In the genomic region with DNA sequence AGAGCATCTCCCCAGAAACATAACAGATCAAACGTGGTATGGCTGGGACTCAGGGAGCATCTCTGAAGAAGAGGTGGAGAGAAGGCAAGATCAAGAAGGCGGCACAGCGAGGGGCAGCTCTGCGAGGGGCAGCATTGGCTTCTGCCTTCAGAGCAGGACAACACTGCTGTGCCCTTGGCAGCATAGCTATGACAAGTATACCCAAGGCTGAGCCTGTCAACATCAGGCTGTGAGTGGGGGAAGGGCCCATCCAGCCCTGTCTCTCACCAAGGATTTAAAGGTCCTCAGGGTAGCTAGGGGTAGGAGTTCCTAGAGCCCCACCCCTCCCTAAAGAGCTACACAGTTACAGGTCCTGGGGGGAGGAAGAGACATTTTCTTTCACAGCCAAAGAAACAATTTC, we compare ENCODE assay signal across 20 mouse cellular contexts. TPM values are rescaled to one million over a fixed set of nuclear protein-coding genes. Genes with fewer than 3 reads are reported as not detected.
DNase-seq lines count a peak whose midpoint lies in the region; ATAC-seq lines count a peak whose summit lies in the region.
"Had no signal": no experiment of that assay in that cellular context is flagged by ENCODE, and none has a peak within 500 bp of the region (broad histone marks: within the 10 kb centered on the region; RNA-seq: fewer than 3 reads in every experiment).

No protein-coding gene starts in this region.

- no peak overlapping the region for H3K4me3 ChIP-seq in limb, embryonic 13.5 days
- no peak overlapping the region for H3K4me3 ChIP-seq in limb, embryonic 10.5 days
- H3K4me3 ChIP-seq in liver, embryonic 12.5 days = no peak overlapping the region
- H3K4me3 ChIP-seq: embryonic facial prominence, embryonic 10.5 days; forebrain, embryonic 13.5 days; heart, embryonic 15.5 days; hindbrain, embryonic 13.5 days had no signal

- no peak overlapping the region for H3K27ac ChIP-seq in limb, embryonic 13.5 days
- H3K27ac ChIP-seq in limb, embryonic 10.5 days = no peak overlapping the region
- H3K27ac ChIP-seq in liver, embryonic 12.5 days = no peak overlapping the region
- H3K27ac ChIP-seq: embryonic facial prominence, embryonic 10.5 days; forebrain, embryonic 13.5 days; heart, embryonic 15.5 days; hindbrain, embryonic 13.5 days; hindbrain, postnatal 0 days had no signal

- peak; percentile 36; the same call in 1 of the 2 replicates for ATAC-seq in limb, embryonic 13.5 days (ENCODE audit: low FRiP score, low read depth)
- ATAC-seq in liver, embryonic 12.5 days = peak; percentile 46; the same call in 1 of the 2 replicates
- ATAC-seq: CD4-positive, CD25-positive, alpha-beta regulatory T cell, adult 4 months; forebrain, embryonic 13.5 days; forebrain, postnatal 0 days; hindbrain, postnatal 0 days had no signal

- H3K27me3 ChIP-seq in limb, embryonic 13.5 days = no peaks in the 10 kb centered on the region
- no peaks in the 10 kb centered on the region for H3K27me3 ChIP-seq in limb, embryonic 10.5 days (ENCODE audit: low read depth, poor library complexity, severe bottlenecking)
- H3K27me3 ChIP-seq in liver, embryonic 12.5 days (replicated peaks) = no peaks in the 10 kb centered on the region
- H3K27me3 ChIP-seq: forebrain, embryonic 13.5 days; heart, embryonic 15.5 days; hindbrain, embryonic 13.5 days had no signal

- no peak overlapping the region for H3K9ac ChIP-seq in limb, embryonic 13.5 days
- H3K9ac ChIP-seq in liver, embryonic 12.5 days = no peak overlapping the region
- H3K9ac ChIP-seq: forebrain, embryonic 13.5 days; forebrain, postnatal 0 days; heart, embryonic 15.5 days; hindbrain, embryonic 13.5 days had no signal

- WGBS in limb, embryonic 13.5 days = 69% methylated on average over 4 of the region's 4 CpGs
- WGBS in limb, embryonic 10.5 days = 76% methylated on average over 4 of the region's 4 CpGs
- 73% methylated on average over 4 of the region's 4 CpGs for WGBS in liver, embryonic 12.5 days (ENCODE audit: insufficient replicate concordance)

- no peaks in the 10 kb centered on the region for H3K9me3 ChIP-seq in limb, embryonic 13.5 days
- H3K9me3 ChIP-seq in limb, embryonic 10.5 days (replicated peaks) = no peaks in the 10 kb centered on the region
- no peaks in the 10 kb centered on the region for H3K9me3 ChIP-seq in liver, embryonic 12.5 days (replicated peaks)
- H3K9me3 ChIP-seq: embryonic facial prominence, embryonic 10.5 days; forebrain, embryonic 13.5 days; G1E; heart, embryonic 15.5 days; hindbrain, embryonic 13.5 days had no signal

- H3K4me2 ChIP-seq in limb, embryonic 13.5 days (replicated peaks) = no peak overlapping the region
- H3K4me2 ChIP-seq in liver, embryonic 12.5 days = no peak overlapping the region
- H3K4me2 ChIP-seq: forebrain, embryonic 13.5 days; heart, embryonic 15.5 days; hindbrain, embryonic 13.5 days had no signal

- no peaks in the 10 kb centered on the region for H3K36me3 ChIP-seq in limb, embryonic 13.5 days
- no peaks in the 10 kb centered on the region for H3K36me3 ChIP-seq in limb, embryonic 10.5 days
- no peaks in the 10 kb centered on the region for H3K36me3 ChIP-seq in liver, embryonic 12.5 days
- H3K36me3 ChIP-seq: embryonic facial prominence, embryonic 10.5 days; heart, embryonic 15.5 days; hindbrain, embryonic 13.5 days had no signal

- peak; percentile 58 for DNase-seq in adrenal gland, adult 2 months
- no peak for DNase-seq in adrenal gland, adult 18-20 months (ENCODE audit: low spot score in 2 of 2)
- DNase-seq in heart, adult 11 months = peak; percentile 73
- no peak for DNase-seq in heart, adult 18-20 months
- no peak for DNase-seq in limb, embryonic 10.5 days (ENCODE audit: low spot score)
- DNase-seq: B cell, adult 2 months; cerebellum, adult 2 months; cerebellum, postnatal 10 days; forebrain, postnatal 0 days; gastrocnemius, postnatal 14 days; heart, postnatal 14 days had no signal

- peaks cover 23% of the 10 kb centered on the region for H3K4me1 ChIP-seq in limb, embryonic 13.5 days
- H3K4me1 ChIP-seq in limb, embryonic 10.5 days = peaks cover 37% of the 10 kb centered on the region
- H3K4me1 ChIP-seq in liver, embryonic 12.5 days = peaks cover 27% of the 10 kb centered on the region

RNA-seq across cellular contexts. Expression of gene Suclg2, which starts 23.7 kb away (rescaled TPM):
- total RNA-seq in adrenal gland, adult 2 months (2021) = 100 to 1,000 TPM; 121 to 173 TPM
- 16.9 and 23.0 TPM in 2 replicates for polyA plus RNA-seq in adrenal gland, adult 2 months (2012; rRNA removed)
- total RNA-seq in adrenal gland, adult 18-20 months (2021) = 100 to 1,000 TPM; 121 to 162 TPM
- total RNA-seq in heart, adult 18-20 months (2021) = 100 to 1,000 TPM; 157 to 168 TPM
- polyA plus RNA-seq in limb, embryonic 13.5 days (2015; fragmentation: Nextera tagmentation; extraction: Ambion mirVana) = 47.6 and 48.9 TPM in 2 replicates
- polyA plus RNA-seq in limb, embryonic 10.5 days (2016; fragmentation: Nextera tagmentation; extraction: Ambion mirVana) = 55.8 and 58.6 TPM in 2 replicates
- polyA plus RNA-seq in liver, embryonic 12.5 days (2016; fragmentation: Nextera tagmentation; extraction: Ambion mirVana) = 47.7 and 49.0 TPM in 2 replicates

Comparison
In these comparisons a context has a peak if more than half of its experiments do, and no peak if none do; other contexts are left out.
1. DNase-seq: peak in adrenal gland, adult 2 months (single experiment) and heart, adult 11 months (single experiment); none in adrenal gland, adult 18-20 months (0 of 2), heart, adult 18-20 months (0 of 2) and limb, embryonic 10.5 days (single experiment).